Mouse (Mus musculus): ENCODE measurements at regions not wholly inside any gene's neighbourhood (a gene's known extent, or its start where the extent isn't known, plus 50 kb on each side); places are given as distances from the start of the nearest gene placed in this dataset.

- no peak overlapping the region for H3K4me2 ChIP-seq (replicated peaks; ENCODE audit: low read depth, low read length)
- H3K4me1 ChIP-seq (replicated peaks; ENCODE audit: control insufficient read depth, insufficient read depth, low read length): no peaks in the 10 kb centered on the region
- no peak for DNase-seq (ENCODE audit: low spot score)
- H3K36me3 ChIP-seq (ENCODE audit: control insufficient read depth, insufficient read depth, low read length): no peaks in the 10 kb centered on the region
- WGBS: 66% methylated on average over 9 of the region's 9 CpGs
- H3K9me3 ChIP-seq (ENCODE audit: control insufficient read depth, low read length): no peaks in the 10 kb centered on the region
- ATAC-seq (ENCODE audit: low FRiP score): no peak
- no peaks in the 10 kb centered on the region for H3K27me3 ChIP-seq (ENCODE audit: control insufficient read depth, insufficient read depth, low read length)
- no peak overlapping the region for H3K4me3 ChIP-seq (ENCODE audit: low read depth, low read length)
- no peak overlapping the region for H3K27ac ChIP-seq (ENCODE audit: low read depth, low read length)
- H3K9ac ChIP-seq (ENCODE audit: low read depth, low read length): no peak overlapping the region
These were observed 321.8 kb downstream of the Mtx2 start for GRCm38 (mm10) chr2:75147399-75147798.

- H3K27me3 ChIP-seq (ENCODE audit: control insufficient read depth, insufficient read depth, low read length): no peaks in the 10 kb centered on the region
- DNase-seq (ENCODE audit: low spot score) (no peak), ATAC-seq (ENCODE audit: low FRiP score) (no peak)
- H3K4me2 ChIP-seq (replicated peaks; ENCODE audit: low read depth, low read length): no peak overlapping the region
- no peak overlapping the region for H3K9ac ChIP-seq (ENCODE audit: low read depth, low read length)
- H3K4me3 ChIP-seq (ENCODE audit: low read depth, low read length): no peak overlapping the region
- H3K4me1 ChIP-seq (replicated peaks; ENCODE audit: control insufficient read depth, insufficient read depth, low read length): no peaks in the 10 kb centered on the region
- H3K9me3 ChIP-seq (ENCODE audit: control insufficient read depth, low read length): no peaks in the 10 kb centered on the region
- H3K36me3 ChIP-seq (ENCODE audit: control insufficient read depth, insufficient read depth, low read length): no peaks in the 10 kb centered on the region
- 73% methylated on average over 8 of the region's 8 CpGs for WGBS
- no peak overlapping the region for H3K27ac ChIP-seq (ENCODE audit: low read depth, low read length)
These were observed 322.4 kb downstream of the Mtx2 start for GRCm38 (mm10) chr2:75147967-75148366.

GRCm38 (mm10) chr2:75149036-75149435 is 323.4 kb downstream of the Mtx2 start:
- H3K9me3 ChIP-seq (ENCODE audit: control insufficient read depth, low read length): no peaks in the 10 kb centered on the region
- H3K4me1 ChIP-seq (replicated peaks; ENCODE audit: control insufficient read depth, insufficient read depth, low read length): no peaks in the 10 kb centered on the region
- no peak overlapping the region for H3K4me3 ChIP-seq (ENCODE audit: low read depth, low read length)
- DNase-seq (ENCODE audit: low spot score): no peak
- no peaks in the 10 kb centered on the region for H3K36me3 ChIP-seq (ENCODE audit: control insufficient read depth, insufficient read depth, low read length)
- H3K27me3 ChIP-seq (ENCODE audit: control insufficient read depth, insufficient read depth, low read length): no peaks in the 10 kb centered on the region
- no peak for ATAC-seq (ENCODE audit: low FRiP score)
- no peak overlapping the region for H3K9ac ChIP-seq (ENCODE audit: low read depth, low read length)
- H3K27ac ChIP-seq (ENCODE audit: low read depth, low read length): no peak overlapping the region
- H3K4me2 ChIP-seq (replicated peaks; ENCODE audit: low read depth, low read length): no peak overlapping the region
- 82% methylated on average over 5 of the region's 5 CpGs for WGBS

GRCm38 (mm10) chr2:75149562-75149961 is 324.0 kb downstream of the Mtx2 start:
- H3K4me1 ChIP-seq (replicated peaks; ENCODE audit: control insufficient read depth, insufficient read depth, low read length): no peaks in the 10 kb centered on the region
- H3K4me3 ChIP-seq (ENCODE audit: low read depth, low read length): no peak overlapping the region
- no peak for ATAC-seq (ENCODE audit: low FRiP score)
- H3K27ac ChIP-seq (ENCODE audit: low read depth, low read length): no peak overlapping the region
- H3K9me3 ChIP-seq (ENCODE audit: control insufficient read depth, low read length): no peaks in the 10 kb centered on the region
- H3K4me2 ChIP-seq (replicated peaks; ENCODE audit: low read depth, low read length): no peak overlapping the region
- WGBS: 54% methylated on average over 12 of the region's 12 CpGs
- DNase-seq (ENCODE audit: low spot score): no peak
- H3K36me3 ChIP-seq (ENCODE audit: control insufficient read depth, insufficient read depth, low read length): no peaks in the 10 kb centered on the region
- no peak overlapping the region for H3K9ac ChIP-seq (ENCODE audit: low read depth, low read length)
- H3K27me3 ChIP-seq (ENCODE audit: control insufficient read depth, insufficient read depth, low read length): no peaks in the 10 kb centered on the region

- 4% methylated on average over 6 of the region's 6 CpGs for WGBS
- Histone ChIP-seq H3K9ac (ENCODE audit: low read depth, low read length) (no peak overlapping the region), H3K4me2 (replicated peaks; ENCODE audit: low read depth, low read length) (no peak overlapping the region), H3K27ac (ENCODE audit: low read depth, low read length) (no peak overlapping the region), H3K4me1 (replicated peaks; ENCODE audit: control insufficient read depth, insufficient read depth, low read length) (no peaks in the 10 kb centered on the region), H3K9me3 (ENCODE audit: control insufficient read depth, low read length) (no peaks in the 10 kb centered on the region), H3K27me3 (ENCODE audit: control insufficient read depth, insufficient read depth, low read length) (no peaks in the 10 kb centered on the region), H3K4me3 (ENCODE audit: low read depth, low read length) (no peak overlapping the region), H3K36me3 (ENCODE audit: control insufficient read depth, insufficient read depth, low read length) (no peaks in the 10 kb centered on the region)
- peak; percentile 79 for DNase-seq (ENCODE audit: low spot score)
- ATAC-seq (ENCODE audit: low FRiP score): no peak
These were observed 325.4 kb downstream of the Mtx2 start for GRCm38 (mm10) chr2:75150986-75151385.

GRCm38 (mm10) chr2:75151519-75151918 is 325.9 kb downstream of the Mtx2 start:
- Histone ChIP-seq H3K9me3 (ENCODE audit: control insufficient read depth, low read length) (no peaks in the 10 kb centered on the region), H3K9ac (ENCODE audit: low read depth, low read length) (no peak overlapping the region), H3K4me2 (replicated peaks; ENCODE audit: low read depth, low read length) (no peak overlapping the region), H3K4me3 (ENCODE audit: low read depth, low read length) (no peak overlapping the region), H3K4me1 (replicated peaks; ENCODE audit: control insufficient read depth, insufficient read depth, low read length) (no peaks in the 10 kb centered on the region), H3K36me3 (ENCODE audit: control insufficient read depth, insufficient read depth, low read length) (no peaks in the 10 kb centered on the region), H3K27ac (ENCODE audit: low read depth, low read length) (no peak overlapping the region), H3K27me3 (ENCODE audit: control insufficient read depth, insufficient read depth, low read length) (no peaks in the 10 kb centered on the region)
- DNase-seq (ENCODE audit: low spot score): no peak
- no peak for ATAC-seq (ENCODE audit: low FRiP score)
- 85% methylated on average over 8 of the region's 8 CpGs for WGBS

GRCm38 (mm10) chr2:75152477-75152990 is 326.9 kb downstream of the Mtx2 start:
- DNase-seq (ENCODE audit: low spot score) (peak; percentile 73), ATAC-seq (ENCODE audit: low FRiP score) (no peak)
- Histone ChIP-seq H3K9ac (ENCODE audit: low read depth, low read length) (no peak overlapping the region), H3K4me3 (ENCODE audit: low read depth, low read length) (no peak overlapping the region), H3K4me1 (replicated peaks; ENCODE audit: control insufficient read depth, insufficient read depth, low read length) (no peaks in the 10 kb centered on the region), H3K9me3 (ENCODE audit: control insufficient read depth, low read length) (no peaks in the 10 kb centered on the region), H3K4me2 (replicated peaks; ENCODE audit: low read depth, low read length) (no peak overlapping the region), H3K27ac (ENCODE audit: low read depth, low read length) (no peak overlapping the region), H3K36me3 (ENCODE audit: control insufficient read depth, insufficient read depth, low read length) (no peaks in the 10 kb centered on the region), H3K27me3 (ENCODE audit: control insufficient read depth, insufficient read depth, low read length) (no peaks in the 10 kb centered on the region)
- 33% methylated on average over 6 of the region's 6 CpGs for WGBS

GRCm38 (mm10) chr2:75154448-75154847 is 328.8 kb downstream of the Mtx2 start:
- H3K36me3 ChIP-seq (ENCODE audit: control insufficient read depth, insufficient read depth, low read length): no peaks in the 10 kb centered on the region

GRCm38 (mm10) chr2:75158581-75158980 is 333.0 kb downstream of the Mtx2 start:
- H3K9ac ChIP-seq (ENCODE audit: low read depth, low read length): no peak overlapping the region
- no peak for ATAC-seq (ENCODE audit: low FRiP score)

More at GRCm38 (mm10) chr2:75154448-75154847, 328.8 kb downstream of the Mtx2 start:
- Histone ChIP-seq H3K27ac (ENCODE audit: low read depth, low read length) (no peak overlapping the region), H3K9me3 (ENCODE audit: control insufficient read depth, low read length) (no peaks in the 10 kb centered on the region), H3K9ac (ENCODE audit: low read depth, low read length) (no peak overlapping the region), H3K4me3 (ENCODE audit: low read depth, low read length) (no peak overlapping the region), H3K27me3 (ENCODE audit: control insufficient read depth, insufficient read depth, low read length) (no peaks in the 10 kb centered on the region), H3K4me1 (replicated peaks; ENCODE audit: control insufficient read depth, insufficient read depth, low read length) (no peaks in the 10 kb centered on the region), H3K4me2 (replicated peaks; ENCODE audit: low read depth, low read length) (no peak overlapping the region)
- 81% methylated on average over 3 of the region's 3 CpGs for WGBS
- ATAC-seq (ENCODE audit: low FRiP score) (no peak), DNase-seq (ENCODE audit: low spot score) (no peak)

More at GRCm38 (mm10) chr2:75158581-75158980, 333.0 kb downstream of the Mtx2 start:
- Histone ChIP-seq H3K4me1 (replicated peaks; ENCODE audit: control insufficient read depth, insufficient read depth, low read length) (no peaks in the 10 kb centered on the region), H3K4me3 (ENCODE audit: low read depth, low read length) (no peak overlapping the region), H3K27ac (ENCODE audit: low read depth, low read length) (no peak overlapping the region), H3K9me3 (ENCODE audit: control insufficient read depth, low read length) (no peaks in the 10 kb centered on the region), H3K27me3 (ENCODE audit: control insufficient read depth, insufficient read depth, low read length) (no peaks in the 10 kb centered on the region), H3K4me2 (replicated peaks; ENCODE audit: low read depth, low read length) (no peak overlapping the region), H3K36me3 (ENCODE audit: control insufficient read depth, insufficient read depth, low read length) (no peaks in the 10 kb centered on the region)
- DNase-seq (ENCODE audit: low spot score): no peak
- 83% methylated on average over 3 of the region's 3 CpGs for WGBS
